Mouse (Mus musculus): ENCODE data around the gene Farsa. TPM values are rescaled to one million over a fixed set of nuclear protein-coding genes. Genes with fewer than 3 reads are reported as not detected.

The Farsa gene
- polyA plus RNA-seq, 1 experiment from 2014 or later = 104 TPM

- Histone ChIP-seq H3K36me3 (ENCODE audit: control insufficient read depth, insufficient read depth, low read length) (peaks cover 22% of the 10 kb centered on the region), H3K9me3 (ENCODE audit: control insufficient read depth, low read length) (no peaks in the 10 kb centered on the region), H3K27ac (ENCODE audit: low read depth, low read length) (peak within 1 kb of the TSS; percentile 84), H3K4me1 (ENCODE audit: control insufficient read depth, insufficient read depth, low read length) (peaks cover 19% of the 10 kb centered on the region), H3K9ac (ENCODE audit: low read length) (peak within 1 kb of the TSS; percentile 96), H3K27me3 (ENCODE audit: control insufficient read depth, insufficient read depth, low read length) (no peaks in the 10 kb centered on the region), H3K4me3 (ENCODE audit: low read depth, low read length) (peak within 1 kb of the TSS; percentile 92), H3K4me2 (ENCODE audit: low read depth) (peak within 1 kb of the TSS; percentile 85)
- under 1% methylated on average over 55 of the region's 55 CpGs for WGBS
- DNase-seq (ENCODE audit: low spot score) = peak; percentile 98
- ATAC-seq (ENCODE audit: insufficient read depth, low FRiP score, low TSS enrichment) = peak; percentile 99
Measured at GRCm38 (mm10) chr8:84846722-84847572, 9.8 kb upstream of the Farsa start, which contains the start of gene Calr. Calr (minus strand) TSS chr8:84846934.

- ATAC-seq (ENCODE audit: insufficient read depth, low FRiP score, low TSS enrichment) (no peak), DNase-seq (ENCODE audit: low spot score) (peak; percentile 18)
- peak overlapping the region; percentile 92 for H3K4me3 ChIP-seq (ENCODE audit: low read depth, low read length)
- peaks cover 18% of the 10 kb centered on the region for H3K36me3 ChIP-seq (ENCODE audit: control insufficient read depth, insufficient read depth, low read length)
- H3K27ac ChIP-seq (ENCODE audit: low read depth, low read length) = peak overlapping the region; percentile 84
- peaks cover 19% of the 10 kb centered on the region for H3K4me1 ChIP-seq (ENCODE audit: control insufficient read depth, insufficient read depth, low read length)
- H3K27me3 ChIP-seq (ENCODE audit: control insufficient read depth, insufficient read depth, low read length) = no peaks in the 10 kb centered on the region
- H3K9me3 ChIP-seq (ENCODE audit: control insufficient read depth, low read length) = no peaks in the 10 kb centered on the region
- peak overlapping the region; percentile 67 for H3K4me2 ChIP-seq (ENCODE audit: low read depth)
- peak overlapping the region; percentile 70 for H3K9ac ChIP-seq (ENCODE audit: low read length)
- 39% methylated on average over 6 of the region's 6 CpGs for WGBS
Measured at GRCm38 (mm10) chr8:84847684-84848435, 8.9 kb upstream of the Farsa start.

GRCm38 (mm10) chr8:84856434-84856833 lies 355 bp upstream of the Farsa start:
- DNase-seq (ENCODE audit: low spot score) = no peak

GRCm38 (mm10) chr8:84871376-84872308 lies 14.9 kb downstream of the Farsa start, which contains the start of gene Syce2:
Syce2 (plus strand) TSS chr8:84872111.
- Histone ChIP-seq H3K4me1 (ENCODE audit: control insufficient read depth, insufficient read depth, low read length) (peaks cover 8% of the 10 kb centered on the region), H3K36me3 (ENCODE audit: control insufficient read depth, insufficient read depth, low read length) (peaks cover 12% of the 10 kb centered on the region), H3K27ac (ENCODE audit: low read depth, low read length) (no peak within 1 kb of the TSS), H3K9me3 (ENCODE audit: control insufficient read depth, low read length) (no peaks in the 10 kb centered on the region), H3K9ac (ENCODE audit: low read length) (peak within 1 kb of the TSS; percentile 52), H3K4me3 (ENCODE audit: low read depth, low read length) (peak within 1 kb of the TSS; percentile 37), H3K4me2 (ENCODE audit: low read depth) (peak within 1 kb of the TSS; percentile 72), H3K27me3 (ENCODE audit: control insufficient read depth, insufficient read depth, low read length) (peaks cover 3% of the 10 kb centered on the region; the same call in 1 of the 2 replicates)
- peak; percentile 78 for DNase-seq (ENCODE audit: low spot score)
- 17% methylated on average over 44 of the region's 46 CpGs for WGBS
- ATAC-seq (ENCODE audit: insufficient read depth, low FRiP score, low TSS enrichment) = peak; percentile 58; the same call in 1 of the 2 replicates

More at GRCm38 (mm10) chr8:84856434-84856833, 355 bp upstream of the Farsa start:
- peaks cover 12% of the 10 kb centered on the region for H3K4me1 ChIP-seq (ENCODE audit: control insufficient read depth, insufficient read depth, low read length)
- 95% methylated on average over 3 of the region's 3 CpGs for WGBS
- H3K27me3 ChIP-seq (ENCODE audit: control insufficient read depth, insufficient read depth, low read length) = no peaks in the 10 kb centered on the region
- no peaks in the 10 kb centered on the region for H3K9me3 ChIP-seq (ENCODE audit: control insufficient read depth, low read length)
- H3K36me3 ChIP-seq (ENCODE audit: control insufficient read depth, insufficient read depth, low read length) = peaks cover 4% of the 10 kb centered on the region; the same call in 1 of the 2 replicates
- no peak overlapping the region; the same call in 1 of the 2 replicates for H3K4me2 ChIP-seq (ENCODE audit: low read depth)
- ATAC-seq (ENCODE audit: insufficient read depth, low FRiP score, low TSS enrichment) = peak; percentile 38; the same call in 1 of the 2 replicates
- no peak overlapping the region for H3K27ac ChIP-seq (ENCODE audit: low read depth, low read length)
- H3K4me3 ChIP-seq (ENCODE audit: low read depth, low read length) = peak overlapping the region; percentile 85; the same call in 1 of the 2 replicates
- H3K9ac ChIP-seq (ENCODE audit: low read length) = peak overlapping the region; percentile 74

- peak; percentile 65; the same call in 1 of the 2 replicates for ATAC-seq (ENCODE audit: insufficient read depth, low FRiP score, low TSS enrichment)
Measured at GRCm38 (mm10) chr8:84872309-84872965, 15.6 kb downstream of the Farsa start.

GRCm38 (mm10) chr8:84873016-84873415 lies 16.2 kb downstream of the Farsa start:
- ATAC-seq (ENCODE audit: insufficient read depth, low FRiP score, low TSS enrichment) = no peak
- no peak overlapping the region for H3K27ac ChIP-seq (ENCODE audit: low read depth, low read length)
- WGBS = 69% methylated on average over 4 of the region's 4 CpGs
- no peak overlapping the region; the same call in 1 of the 2 replicates for H3K9ac ChIP-seq (ENCODE audit: low read length)
- peaks cover 5% of the 10 kb centered on the region for H3K36me3 ChIP-seq (ENCODE audit: control insufficient read depth, insufficient read depth, low read length)
- H3K4me2 ChIP-seq (ENCODE audit: low read depth) = peak overlapping the region; percentile 72
- no peak for DNase-seq (ENCODE audit: low spot score)
- no peak overlapping the region for H3K4me3 ChIP-seq (ENCODE audit: low read depth, low read length)
- peaks cover 8% of the 10 kb centered on the region for H3K4me1 ChIP-seq (ENCODE audit: control insufficient read depth, insufficient read depth, low read length)
- H3K27me3 ChIP-seq (ENCODE audit: control insufficient read depth, insufficient read depth, low read length) = peaks cover 3% of the 10 kb centered on the region; the same call in 1 of the 2 replicates
- H3K9me3 ChIP-seq (ENCODE audit: control insufficient read depth, low read length) = no peaks in the 10 kb centered on the region

More at GRCm38 (mm10) chr8:84872309-84872965, 15.6 kb downstream of the Farsa start:
- H3K4me1 ChIP-seq (ENCODE audit: control insufficient read depth, insufficient read depth, low read length) = peaks cover 8% of the 10 kb centered on the region
- H3K27me3 ChIP-seq (ENCODE audit: control insufficient read depth, insufficient read depth, low read length) = peaks cover 3% of the 10 kb centered on the region; the same call in 1 of the 2 replicates
- 3% methylated on average over 54 of the region's 54 CpGs for WGBS
- peak overlapping the region; percentile 72 for H3K4me2 ChIP-seq (ENCODE audit: low read depth)
- H3K9me3 ChIP-seq (ENCODE audit: control insufficient read depth, low read length) = no peaks in the 10 kb centered on the region
- no peak overlapping the region for H3K27ac ChIP-seq (ENCODE audit: low read depth, low read length)
- peaks cover 7% of the 10 kb centered on the region for H3K36me3 ChIP-seq (ENCODE audit: control insufficient read depth, insufficient read depth, low read length)
- peak; percentile 53 for DNase-seq (ENCODE audit: low spot score)
- peak overlapping the region; percentile 37 for H3K4me3 ChIP-seq (ENCODE audit: low read depth, low read length)
- peak overlapping the region; percentile 52 for H3K9ac ChIP-seq (ENCODE audit: low read length)

GRCm38 (mm10) chr8:84874339-84874738 lies 17.6 kb downstream of the Farsa start:
- no peaks in the 10 kb centered on the region for H3K36me3 ChIP-seq (ENCODE audit: control insufficient read depth, insufficient read depth, low read length)
- no peak overlapping the region for H3K27ac ChIP-seq (ENCODE audit: low read depth, low read length)
- no peak overlapping the region for H3K4me3 ChIP-seq (ENCODE audit: low read depth, low read length)
- H3K9me3 ChIP-seq (ENCODE audit: control insufficient read depth, low read length) = no peaks in the 10 kb centered on the region
- WGBS = 95% methylated on average over 3 of the region's 3 CpGs
- no peak overlapping the region for H3K4me2 ChIP-seq (ENCODE audit: low read depth)
- DNase-seq (ENCODE audit: low spot score) = no peak
- no peak overlapping the region for H3K9ac ChIP-seq (ENCODE audit: low read length)
- no peak for ATAC-seq (ENCODE audit: insufficient read depth, low FRiP score, low TSS enrichment)
- peaks cover 3% of the 10 kb centered on the region; the same call in 1 of the 2 replicates for H3K27me3 ChIP-seq (ENCODE audit: control insufficient read depth, insufficient read depth, low read length)
- H3K4me1 ChIP-seq (ENCODE audit: control insufficient read depth, insufficient read depth, low read length) = peaks cover 8% of the 10 kb centered on the region

Data from neural tube, embryonic 11.5 days (tissue).